Mouse (Mus musculus) cortical plate, adult 2 months (tissue): ENCODE results near the gene C530025M09Rik.

Experiments
- CTCF ChIP-seq: fragments of 200-500 bp; IDR thresholded peaks from 2 replicates; pipeline ENCODE4 v1.5.1; 2011; ENCODE audit warnings: mild to moderate bottlenecking, control low read depth, low read length; ENCODE audit not compliant: insufficient read depth; ENCODE audit errors: extremely low read depth
- POLR2A ChIP-seq: fragments of 200-500 bp; IDR thresholded peaks from 2 replicates; pipeline ENCODE4 v1.6.1; 2011; ENCODE audit warnings: mild to moderate bottlenecking, low read length, control low read depth; ENCODE audit not compliant: insufficient read depth; ENCODE audit errors: extremely low read depth

- TF ChIP-seq CTCF (no peak), POLR2A (no peak)
These were observed 17.8 kb upstream of the C530025M09Rik start for GRCm38 (mm10) chr2:149848778-149849177.
